Mouse (Mus musculus): ENCODE data around the gene Cbarp. TPM values are rescaled to one million over a fixed set of nuclear protein-coding genes. Genes with fewer than 3 reads are reported as not detected.

Gene Cbarp
- total RNA-seq, 2 experiments from 2014 or later, result 2.7 to 3.1 TPM

- DNase-seq, result no peak
These were observed 16.7 kb upstream of the Cbarp start for GRCm38 (mm10) chr10:80157141-80157929.

GRCm38 (mm10) chr10:80156752-80157053 is 16.1 kb upstream of the Cbarp start:
- peak in 1 of 2 experiments; percentile 82 for DNase-seq

GRCm38 (mm10) chr10:80156002-80156751 is 15.5 kb upstream of the Cbarp start:
- no peak for DNase-seq

- DNase-seq, result no peak
These were observed 14.6 kb upstream of the Cbarp start for GRCm38 (mm10) chr10:80155277-80155676.

GRCm38 (mm10) chr10:80154384-80154783 is 13.7 kb upstream of the Cbarp start:
- DNase-seq, result no peak

- DNase-seq, result no peak
These were observed 13.1 kb upstream of the Cbarp start for GRCm38 (mm10) chr10:80153713-80154112.

- DNase-seq, result peak; percentile 67 to 71
These were observed 12.2 kb upstream of the Cbarp start for GRCm38 (mm10) chr10:80152873-80153260.

- DNase-seq, result peak; percentile 76 to 85
These were observed 11.6 kb upstream of the Cbarp start for GRCm38 (mm10) chr10:80152071-80152872.

GRCm38 (mm10) chr10:80151211-80152034 is 10.8 kb upstream of the Cbarp start:
- peak; percentile 82 to 85 for DNase-seq

- peak; percentile 55 to 63 for DNase-seq
These were observed 9.9 kb upstream of the Cbarp start for GRCm38 (mm10) chr10:80150226-80151210.

- peak; percentile 95 to 99 for DNase-seq
These were observed 8.9 kb upstream of the Cbarp start for GRCm38 (mm10) chr10:80149291-80150225.

- DNase-seq, result peak; percentile 95
These were observed 8.1 kb upstream of the Cbarp start for GRCm38 (mm10) chr10:80148610-80149290.

- DNase-seq, result peak; percentile 93
These were observed 7.3 kb upstream of the Cbarp start, which contains the start of gene Midn for GRCm38 (mm10) chr10:80147719-80148601. Gene Midn (plus strand): TSS chr10:80148272.

- DNase-seq, result peak in 1 of 2 experiments; percentile 65
These were observed 6.6 kb upstream of the Cbarp start for GRCm38 (mm10) chr10:80147146-80147718.

- peak; percentile 76 to 89 for DNase-seq
These were observed 6.0 kb upstream of the Cbarp start for GRCm38 (mm10) chr10:80146568-80147011.

- peak; percentile 75 to 80 for DNase-seq
These were observed 5.3 kb upstream of the Cbarp start for GRCm38 (mm10) chr10:80145896-80146295.

Measured in heart, adult 18-20 months (tissue).